Mouse (Mus musculus): ENCODE measurements at regions not wholly inside any gene's neighbourhood (a gene's known extent, or its start where the extent isn't known, plus 50 kb on each side); places are given as distances from the start of the nearest gene placed in this dataset.

DNA sequence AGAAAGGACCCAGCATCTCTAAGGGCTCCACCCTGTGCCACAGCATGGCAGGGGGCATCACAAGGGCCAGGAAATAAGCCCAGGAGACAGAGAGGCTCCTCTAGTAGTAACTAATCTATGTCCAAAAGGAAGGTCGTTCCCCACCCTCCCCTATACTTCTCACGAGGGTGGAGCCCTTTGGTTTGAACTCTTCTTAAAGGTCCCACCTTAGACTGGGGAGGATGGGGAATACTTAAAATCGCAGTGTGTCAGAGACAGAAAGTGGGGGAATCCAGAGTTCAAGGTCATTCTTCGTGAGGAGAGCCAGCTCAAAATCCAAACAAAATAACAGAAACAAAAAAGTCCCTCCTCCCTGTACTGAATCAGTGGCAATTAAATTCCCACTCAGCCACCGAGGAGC lies 50.6 kb upstream of the Med13l start:
- in situ Hi-C loops (cut with MboI; ENCODE audit: low pct_unique_long_range_greater_than_20kb in 1 of 2, low sequenced_read_pairs in 2 of 2, unreplicated experiment in 1 of 2), result no loop called here
